Mouse (Mus musculus): Measurements from ENCODE around the gene Ptrh2. TPM values are rescaled to one million over a fixed set of nuclear protein-coding genes. Genes with fewer than 3 reads are reported as not detected.

Gene Ptrh2
- total and polyA plus RNA-seq, 2 experiments: 5.2 to 9.2 TPM

DNA sequence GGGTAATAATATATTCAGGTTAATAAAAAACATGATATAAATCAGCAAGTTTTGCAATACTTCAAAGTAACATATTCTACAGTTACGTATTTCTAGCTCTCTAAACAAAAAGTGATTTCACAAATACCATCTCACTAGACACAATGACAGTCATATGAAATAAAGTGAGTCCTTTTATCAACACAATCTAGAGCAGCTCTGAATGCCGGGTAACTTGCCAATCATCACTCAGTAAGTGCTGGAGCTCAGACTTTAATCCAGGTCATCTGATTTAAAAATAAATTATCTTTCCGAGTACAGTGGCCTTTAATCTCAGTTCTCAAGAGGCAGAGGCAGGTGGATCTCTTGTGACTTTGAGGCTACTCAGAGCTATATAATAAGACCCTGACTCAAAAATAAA lies 2.4 kb upstream of the Ptrh2 start:
- WGBS: 20% methylated on average over 3 of the region's 3 CpGs
- DNase-seq (ENCODE audit: extremely low read depth, low read depth, low spot score): peak; percentile 79
- TF ChIP-seq POLR2A (IDR thresholded peaks at IDR 0.05; ENCODE audit: extremely low read depth, insufficient read depth, low read length) (no peak), CTCF (IDR thresholded peaks at IDR 0.05; ENCODE audit: low read depth, low read length) (no peak)

DNA sequence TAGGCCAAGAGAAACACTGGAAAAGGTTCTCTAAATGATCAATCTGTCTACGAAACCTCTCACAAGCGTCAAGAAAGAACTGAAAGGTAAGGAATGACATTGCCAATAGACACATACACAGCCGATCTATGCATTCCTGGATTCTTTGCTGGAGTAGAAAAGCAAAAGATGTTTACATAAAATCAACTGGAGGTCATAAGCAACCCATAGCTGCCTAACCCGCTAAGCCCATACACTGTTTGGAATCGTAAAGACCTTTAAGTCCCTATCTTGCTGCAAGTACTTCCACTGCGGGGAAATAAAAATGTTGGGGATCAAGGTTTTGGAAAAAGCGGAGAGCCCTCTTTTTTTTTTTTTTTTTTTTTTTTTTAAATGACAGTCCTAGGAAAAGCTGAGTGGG lies 924 bp upstream of the Ptrh2 start:
- 8% methylated on average over 7 of the region's 7 CpGs for WGBS
- TF ChIP-seq CTCF (IDR thresholded peaks at IDR 0.05; ENCODE audit: low read depth, low read length) (no peak), POLR2A (IDR thresholded peaks at IDR 0.05; ENCODE audit: extremely low read depth, insufficient read depth, low read length) (no peak)
- Histone ChIP-seq H3K4me1 (ENCODE audit: control insufficient read depth, insufficient read depth, low read length) (peaks cover 12% of the 10 kb centered on the region; the same call in 1 of the 2 replicates), H3K27me3 (ENCODE audit: control insufficient read depth, insufficient read depth, low read length) (no peaks in the 10 kb centered on the region), H3K36me3 (ENCODE audit: control insufficient read depth, insufficient read depth, low read length) (no peaks in the 10 kb centered on the region), H3K9ac (ENCODE audit: low read depth, low read length) (peak overlapping the region; percentile 88), H3K27ac (replicated peaks; ENCODE audit: insufficient read depth, low read depth, low read length) (peak overlapping the region; percentile 92), H3K79me2 (ENCODE audit: control insufficient read depth, insufficient read depth, low read length) (peaks cover 7% of the 10 kb centered on the region; the same call in 1 of the 2 replicates), H3K4me3 (ENCODE audit: insufficient read depth, low read depth, low read length) (peak overlapping the region; percentile 88)
- peak; percentile 43 for DNase-seq (ENCODE audit: extremely low read depth, low read depth, low spot score)

More for the DNA sequence above, 2.4 kb upstream of the Ptrh2 start:
- H3K27ac ChIP-seq (replicated peaks; ENCODE audit: insufficient read depth, low read depth, low read length): peak overlapping the region; percentile 75
- no peak overlapping the region for H3K4me3 ChIP-seq (ENCODE audit: insufficient read depth, low read depth, low read length)
- peaks cover 13% of the 10 kb centered on the region for H3K79me2 ChIP-seq (ENCODE audit: control insufficient read depth, insufficient read depth, low read length)
- H3K36me3 ChIP-seq (ENCODE audit: control insufficient read depth, insufficient read depth, low read length): no peaks in the 10 kb centered on the region
- H3K27me3 ChIP-seq (ENCODE audit: control insufficient read depth, insufficient read depth, low read length): no peaks in the 10 kb centered on the region
- H3K4me1 ChIP-seq (ENCODE audit: control insufficient read depth, insufficient read depth, low read length): peaks cover 14% of the 10 kb centered on the region
- H3K9ac ChIP-seq (ENCODE audit: low read depth, low read length): no peak overlapping the region

DNA sequence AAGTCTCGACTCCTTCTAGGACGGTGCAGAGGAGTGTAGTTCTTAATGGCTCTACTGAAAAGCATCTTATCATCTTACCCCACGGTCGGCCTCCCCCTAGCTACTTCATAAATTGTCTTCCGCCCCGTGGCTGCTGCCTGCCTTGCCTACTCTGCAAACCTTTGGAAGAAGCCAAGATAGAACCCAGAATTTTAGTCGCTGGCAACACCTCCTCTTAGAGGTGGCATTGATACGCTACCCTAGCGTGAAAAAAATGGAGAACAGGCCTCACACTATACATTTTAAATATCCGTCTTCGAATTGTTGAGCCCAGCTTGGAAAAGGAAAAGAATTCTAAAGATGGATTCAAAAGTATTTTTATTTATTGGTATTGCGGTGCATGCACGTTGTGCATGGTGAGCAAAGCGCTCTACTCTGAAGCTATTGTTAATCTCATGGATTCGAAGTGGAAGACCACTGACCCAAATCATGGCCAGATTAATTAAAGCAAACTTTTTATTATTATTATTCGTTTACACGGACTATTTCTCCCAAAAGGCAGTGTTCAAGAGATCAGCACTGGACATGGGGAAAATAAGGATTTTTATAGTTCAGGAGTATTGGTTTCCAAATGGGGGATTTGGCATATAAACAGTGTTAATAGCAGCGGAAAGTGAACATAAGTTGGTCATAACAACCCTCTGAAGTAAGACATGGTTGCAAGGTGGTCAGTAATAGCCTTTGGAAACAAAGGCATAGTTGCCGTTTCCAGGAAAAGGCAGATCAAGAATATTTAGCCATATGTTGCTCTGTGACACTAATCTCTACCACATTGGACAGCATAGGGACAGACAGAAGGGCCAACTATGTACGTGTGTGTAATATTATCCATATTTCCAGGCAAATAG lies 584 bp downstream of the Ptrh2 start:
- H3K79me2 ChIP-seq (ENCODE audit: control insufficient read depth, insufficient read depth, low read length): peaks cover 7% of the 10 kb centered on the region; the same call in 1 of the 2 replicates
- TF ChIP-seq POLR2A (IDR thresholded peaks at IDR 0.05; ENCODE audit: extremely low read depth, insufficient read depth, low read length) (no peak), CTCF (IDR thresholded peaks at IDR 0.05; ENCODE audit: low read depth, low read length) (no peak)
- peak overlapping the region; percentile 88 for H3K4me3 ChIP-seq (ENCODE audit: insufficient read depth, low read depth, low read length)
- H3K36me3 ChIP-seq (ENCODE audit: control insufficient read depth, insufficient read depth, low read length): 0 out of 2 replicates have a peak, but pooled peaks cover 3% of the 10 kb centered on the region
- peak overlapping the region; percentile 68 for H3K9ac ChIP-seq (ENCODE audit: low read depth, low read length)
- WGBS: 4% methylated on average over 20 of the region's 20 CpGs
- peaks cover 10% of the 10 kb centered on the region; the same call in 1 of the 2 replicates for H3K4me1 ChIP-seq (ENCODE audit: control insufficient read depth, insufficient read depth, low read length)
- peak overlapping the region; percentile 55 for H3K27ac ChIP-seq (replicated peaks; ENCODE audit: insufficient read depth, low read depth, low read length)
- H3K27me3 ChIP-seq (ENCODE audit: control insufficient read depth, insufficient read depth, low read length): no peaks in the 10 kb centered on the region
- DNase-seq (ENCODE audit: extremely low read depth, low read depth, low spot score): no peak

DNA sequence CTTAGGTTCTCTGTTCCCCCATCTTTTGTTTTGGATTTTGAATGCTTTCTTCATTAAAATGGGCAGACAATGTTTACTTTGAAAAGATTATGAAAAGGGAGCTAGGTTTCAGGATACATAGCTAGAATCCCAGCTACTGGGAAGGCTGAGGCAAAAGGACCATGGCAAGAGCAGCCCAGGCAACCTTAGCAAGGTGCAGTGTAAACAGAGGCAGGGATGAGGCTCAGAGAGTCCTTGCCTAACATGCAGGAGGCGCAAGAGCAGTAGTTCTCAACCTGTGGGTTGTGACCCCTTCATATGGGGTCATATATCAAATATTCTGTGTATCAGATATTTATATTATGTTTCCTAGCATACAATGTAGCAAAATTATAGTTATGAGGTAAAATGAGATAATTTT lies 1.6 kb downstream of the Ptrh2 start:
- Histone ChIP-seq H3K27me3 (ENCODE audit: control insufficient read depth, insufficient read depth, low read length) (no peaks in the 10 kb centered on the region), H3K79me2 (ENCODE audit: control insufficient read depth, insufficient read depth, low read length) (peaks cover 7% of the 10 kb centered on the region; the same call in 1 of the 2 replicates), H3K4me1 (ENCODE audit: control insufficient read depth, insufficient read depth, low read length) (peaks cover 5% of the 10 kb centered on the region; the same call in 1 of the 2 replicates), H3K27ac (replicated peaks; ENCODE audit: insufficient read depth, low read depth, low read length) (no peak overlapping the region), H3K36me3 (ENCODE audit: control insufficient read depth, insufficient read depth, low read length) (peaks cover 9% of the 10 kb centered on the region), H3K4me3 (ENCODE audit: insufficient read depth, low read depth, low read length) (no peak overlapping the region), H3K9ac (ENCODE audit: low read depth, low read length) (no peak overlapping the region)
- no peak for DNase-seq (ENCODE audit: extremely low read depth, low read depth, low spot score)
- WGBS: 70% methylated on average over 1 of the region's 1 CpGs
- TF ChIP-seq CTCF (IDR thresholded peaks at IDR 0.05; ENCODE audit: low read depth, low read length) (no peak), POLR2A (IDR thresholded peaks at IDR 0.05; ENCODE audit: extremely low read depth, insufficient read depth, low read length) (no peak)

DNA sequence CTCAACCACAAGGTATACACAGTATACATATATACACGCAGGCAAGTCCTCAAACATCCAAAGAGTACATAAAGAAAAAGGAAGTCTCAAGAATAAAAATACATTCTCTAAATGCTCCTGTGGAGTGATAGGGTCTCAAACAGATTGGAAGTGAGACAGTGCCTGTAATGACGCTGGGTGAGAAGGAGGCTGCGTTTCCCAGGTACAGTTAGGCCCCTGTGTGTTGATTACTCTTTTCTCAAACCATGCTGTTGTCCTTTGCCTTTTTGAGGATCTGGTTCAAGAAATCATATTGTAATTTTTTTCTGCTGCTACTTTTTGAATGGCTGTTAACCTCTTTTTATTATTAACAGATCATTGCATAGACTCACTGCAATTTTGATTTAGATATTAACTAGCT lies 6.6 kb downstream of the Ptrh2 start:
- WGBS: 93% methylated on average over 3 of the region's 3 CpGs
- H3K36me3 ChIP-seq (ENCODE audit: control insufficient read depth, insufficient read depth, low read length): peaks cover 49% of the 10 kb centered on the region

More for the DNA sequence above, 6.6 kb downstream of the Ptrh2 start:
- H3K79me2 ChIP-seq (ENCODE audit: control insufficient read depth, insufficient read depth, low read length): peaks cover 7% of the 10 kb centered on the region; the same call in 1 of the 2 replicates
- no peak for DNase-seq (ENCODE audit: extremely low read depth, low read depth, low spot score)
- no peak overlapping the region for H3K4me3 ChIP-seq (ENCODE audit: insufficient read depth, low read depth, low read length)
- no peaks in the 10 kb centered on the region for H3K27me3 ChIP-seq (ENCODE audit: control insufficient read depth, insufficient read depth, low read length)
- no peak for TF ChIP-seq POLR2A (IDR thresholded peaks at IDR 0.05; ENCODE audit: extremely low read depth, insufficient read depth, low read length)
- TF ChIP-seq CTCF (IDR thresholded peaks at IDR 0.05; ENCODE audit: low read depth, low read length): no peak
- no peak overlapping the region for H3K9ac ChIP-seq (ENCODE audit: low read depth, low read length)
- H3K4me1 ChIP-seq (ENCODE audit: control insufficient read depth, insufficient read depth, low read length): no peaks in the 10 kb centered on the region
- no peak overlapping the region for H3K27ac ChIP-seq (replicated peaks; ENCODE audit: insufficient read depth, low read depth, low read length)

All from liver, adult 2 months (tissue).